Mouse (Mus musculus) urinary bladder, postnatal 14 days (tissue): Measurements from ENCODE around the gene Traf3.

Experiments used
- DNase-seq: peaks from one replicate; pipeline ENCODE4 v3.0.0; 2021; ENCODE audit warnings: low spot score

The Traf3 gene

GRCm38 (mm10) chr12:111153946-111154345, 12.2 kb upstream of the Traf3 start:
- DNase-seq: no peak

GRCm38 (mm10) chr12:111154641-111155040, 11.5 kb upstream of the Traf3 start:
- no peak for DNase-seq

DNA sequence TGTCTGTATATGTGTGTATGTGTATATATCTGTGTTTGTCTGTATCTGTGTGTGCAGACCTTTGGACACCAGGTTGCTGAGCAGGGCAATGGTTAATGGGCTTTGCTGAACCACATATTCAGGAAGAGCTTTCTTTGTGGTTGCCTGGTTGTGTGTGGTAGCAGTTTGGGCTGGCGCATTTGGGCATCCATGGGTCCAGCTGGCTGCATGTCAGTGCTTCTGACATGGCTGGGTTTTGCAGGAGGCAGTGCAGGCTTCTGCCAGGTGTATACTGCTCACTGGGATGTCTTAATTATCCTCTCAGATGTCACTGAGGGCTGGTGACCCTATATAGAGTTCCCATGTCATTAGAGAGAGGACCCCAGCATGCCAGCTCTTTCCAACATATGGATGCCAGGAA, 10.4 kb upstream of the Traf3 start:
- DNase-seq: no peak

- DNase-seq: peak; percentile 21
Observed at GRCm38 (mm10) chr12:111159659-111160428, 6.3 kb upstream of the Traf3 start.

DNA sequence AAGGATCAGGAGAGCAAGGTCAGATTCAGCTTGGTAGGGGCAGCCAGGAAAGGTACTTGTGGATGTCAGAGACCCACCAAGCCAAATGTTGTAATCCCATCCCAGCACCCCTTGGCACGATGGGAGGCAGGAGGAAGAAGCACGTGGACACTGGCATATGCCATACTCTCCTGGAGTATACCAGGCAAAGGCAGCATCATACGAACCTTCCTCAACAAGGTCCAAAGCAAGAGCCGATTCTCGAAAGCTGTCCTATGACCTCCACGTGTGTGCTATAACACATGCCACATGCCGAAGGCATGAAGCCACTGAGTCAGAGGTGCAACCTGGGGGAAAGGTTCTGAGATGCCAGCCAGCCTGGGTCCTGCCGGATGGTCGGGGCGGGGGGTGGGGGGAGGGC, 5.3 kb upstream of the Traf3 start:
- DNase-seq: no peak

DNA sequence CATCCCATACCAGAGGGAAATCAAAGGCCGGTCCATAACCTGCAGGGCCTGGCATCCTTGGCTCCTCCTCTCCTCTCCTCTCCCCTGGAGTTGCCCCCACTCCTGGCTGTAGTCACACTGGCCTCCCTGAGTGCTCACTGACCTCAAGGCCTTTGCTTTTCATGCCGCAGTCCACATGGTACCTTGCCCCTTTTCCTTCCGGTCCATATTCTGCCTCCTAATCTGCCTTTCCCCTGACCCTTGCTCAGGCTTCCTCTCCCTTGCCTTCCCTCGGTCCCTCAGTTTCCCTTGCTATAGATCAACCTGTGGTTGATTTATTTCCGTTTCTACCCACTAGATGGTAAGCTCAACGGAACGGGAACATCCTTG, 4.2 kb upstream of the Traf3 start:
- no peak for DNase-seq

GRCm38 (mm10) chr12:111162312-111163061, 3.7 kb upstream of the Traf3 start:
- no peak for DNase-seq

DNA sequence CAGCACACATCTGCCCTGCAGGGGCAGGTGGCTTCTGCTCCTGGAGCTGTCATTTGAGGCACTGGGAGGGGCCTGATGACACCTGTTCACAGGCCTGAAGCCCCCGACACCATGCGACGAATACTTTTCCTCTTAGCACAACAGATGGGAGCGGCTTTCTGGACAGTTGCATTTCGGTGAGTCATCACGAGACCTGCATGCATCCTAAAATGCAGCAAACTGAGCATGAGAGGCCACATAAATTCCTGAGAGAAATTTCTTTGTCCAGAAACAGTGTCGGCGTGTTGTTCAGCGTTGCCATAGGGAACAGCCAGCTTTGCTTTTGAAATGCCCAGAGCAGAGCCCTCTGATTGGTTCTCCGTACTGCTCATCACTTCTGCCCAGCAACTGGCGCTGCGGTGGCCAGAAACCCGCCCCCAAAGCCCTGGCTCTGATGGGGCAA, 1.8 kb upstream of the Traf3 start:
- DNase-seq: peak; percentile 93

DNA sequence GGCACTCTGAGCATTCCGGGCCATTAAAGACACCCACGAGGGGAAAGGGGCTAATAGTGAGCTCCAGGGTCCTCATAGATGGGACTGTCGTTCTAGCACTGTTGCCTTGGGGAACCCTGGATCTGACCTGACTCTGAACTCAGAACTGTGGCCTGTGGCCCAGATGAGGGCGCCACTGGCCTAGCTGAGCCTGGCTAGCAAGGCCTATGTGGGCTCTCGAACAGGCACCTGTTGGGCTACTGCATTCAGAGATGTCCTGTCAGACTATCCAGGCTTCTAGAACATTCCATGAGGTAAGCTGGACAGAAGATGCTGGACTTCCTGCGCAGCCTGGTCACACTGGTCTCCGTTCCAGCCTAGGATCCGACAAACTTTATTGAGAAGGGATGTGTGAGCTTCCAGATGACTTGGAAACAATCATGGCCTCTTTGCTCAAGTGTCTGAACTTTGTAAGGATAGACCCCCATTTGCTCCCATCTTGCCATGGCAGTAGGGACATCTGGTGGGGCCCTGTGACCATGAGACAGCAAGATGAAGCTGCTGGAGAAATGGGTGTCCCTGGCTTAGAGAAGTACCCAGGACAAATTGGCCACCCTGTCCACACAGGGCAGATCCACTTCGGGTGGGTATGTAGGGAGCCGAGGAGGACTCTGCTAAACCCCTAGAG, 891 bp upstream of the Traf3 start:
- DNase-seq: peak; percentile 20

DNA sequence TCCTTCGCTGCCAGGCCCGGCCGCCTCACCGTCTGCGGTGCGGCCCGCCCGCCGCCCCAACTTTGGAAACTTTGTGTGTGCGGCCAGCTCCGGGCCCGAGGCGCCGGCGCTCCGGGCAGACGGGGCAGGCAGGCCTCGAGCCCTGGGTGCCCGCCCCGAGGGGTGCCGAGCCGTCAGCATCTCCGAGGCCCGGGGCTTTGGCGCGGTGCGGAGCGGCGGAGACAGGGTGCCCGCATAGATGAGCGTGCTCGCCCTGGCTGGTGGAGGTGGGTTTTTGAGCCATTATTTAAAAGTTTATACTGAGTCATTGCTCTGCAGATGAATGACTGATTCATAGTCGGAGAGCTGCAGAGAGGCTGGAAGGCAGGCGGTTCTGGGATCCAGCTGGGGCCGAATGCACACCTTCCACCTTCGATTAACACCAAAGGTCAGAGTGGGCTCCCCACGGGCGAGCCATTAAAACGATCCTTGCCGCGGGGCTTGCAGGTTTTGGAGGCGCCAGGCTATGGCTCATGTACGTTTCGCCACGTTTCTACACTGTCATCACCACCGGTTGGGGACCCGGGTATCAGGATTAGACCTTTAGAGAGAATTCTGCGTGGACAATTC, 615 bp downstream of the Traf3 start:
- DNase-seq: peak; percentile 26

DNA sequence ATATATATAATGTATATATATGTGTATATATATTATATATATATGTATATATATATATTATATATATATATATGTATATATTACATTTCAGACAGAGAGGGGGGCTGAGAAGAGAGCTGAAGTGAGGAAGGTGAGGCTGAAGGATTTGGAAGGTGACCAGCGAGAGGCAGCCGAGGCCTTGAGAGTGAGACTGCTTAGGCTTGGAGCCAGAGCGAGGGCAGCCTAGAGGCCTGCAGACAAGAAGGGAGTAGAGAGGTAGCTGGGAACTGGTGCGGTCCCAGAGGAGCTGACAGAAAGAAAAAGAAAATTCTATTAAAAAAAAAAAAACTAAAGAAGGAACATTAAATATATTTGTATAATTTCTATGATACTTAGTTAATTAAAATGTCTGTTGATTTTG, 2.7 kb downstream of the Traf3 start:
- DNase-seq: no peak

DNA sequence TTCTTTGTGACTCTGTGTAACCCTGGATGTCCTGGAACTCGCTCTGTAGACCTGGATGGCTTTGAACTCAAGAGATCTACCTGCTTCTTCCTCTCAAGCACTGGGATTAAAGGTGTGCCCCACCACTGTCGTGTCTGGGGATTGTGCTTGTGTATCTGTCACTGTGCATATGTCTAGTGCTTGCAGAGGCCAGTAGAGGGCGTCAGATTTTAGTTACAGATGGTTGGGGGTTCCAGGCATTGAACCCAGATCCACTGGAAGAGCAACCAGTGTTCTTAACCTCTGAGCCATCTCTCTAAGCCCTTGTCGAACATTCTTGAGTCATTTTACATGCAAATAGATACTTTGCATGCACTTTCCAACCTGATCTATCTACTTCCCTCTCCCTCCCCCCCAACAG, 12.6 kb downstream of the Traf3 start:
- DNase-seq: no peak

DNA sequence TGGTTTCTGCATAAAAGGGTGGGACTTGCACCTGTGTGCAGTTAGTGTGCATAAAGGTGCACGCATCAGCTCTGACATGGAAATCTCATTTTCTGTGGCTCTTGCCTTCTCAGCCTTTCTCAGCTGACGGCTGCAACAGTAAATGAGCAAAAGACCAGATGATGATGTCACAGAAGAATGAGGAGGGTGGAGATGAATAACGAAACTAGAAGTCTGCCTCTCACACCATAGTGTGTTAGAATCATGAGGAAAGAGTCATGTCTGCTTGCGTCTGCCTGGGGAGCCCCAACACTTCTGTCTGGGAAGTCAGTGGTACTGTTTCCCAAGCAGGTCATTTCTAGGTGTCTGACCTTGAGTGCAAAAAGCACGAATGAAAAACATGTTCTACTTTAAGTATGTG, 15.7 kb downstream of the Traf3 start:
- DNase-seq: no peak

DNA sequence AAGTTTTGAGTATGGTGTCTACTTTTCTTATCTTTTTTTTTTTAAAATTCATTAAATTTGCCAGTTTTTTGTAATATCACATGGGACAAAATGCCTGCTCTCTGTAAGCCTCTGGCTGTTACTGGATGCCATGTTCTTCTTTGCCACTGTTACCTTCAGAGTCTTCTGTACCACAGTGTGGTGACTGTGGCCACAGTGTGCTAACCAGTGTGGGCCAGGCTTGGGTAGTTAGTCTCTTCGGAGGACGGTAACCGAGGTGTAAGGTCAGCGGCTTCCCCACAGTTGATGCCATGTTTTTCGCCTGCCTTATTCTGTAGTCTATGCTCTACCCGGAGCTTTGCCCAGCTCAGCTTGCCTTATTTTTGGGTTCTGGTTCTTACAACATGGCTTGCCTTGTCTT, 16.2 kb downstream of the Traf3 start:
- no peak for DNase-seq

DNA sequence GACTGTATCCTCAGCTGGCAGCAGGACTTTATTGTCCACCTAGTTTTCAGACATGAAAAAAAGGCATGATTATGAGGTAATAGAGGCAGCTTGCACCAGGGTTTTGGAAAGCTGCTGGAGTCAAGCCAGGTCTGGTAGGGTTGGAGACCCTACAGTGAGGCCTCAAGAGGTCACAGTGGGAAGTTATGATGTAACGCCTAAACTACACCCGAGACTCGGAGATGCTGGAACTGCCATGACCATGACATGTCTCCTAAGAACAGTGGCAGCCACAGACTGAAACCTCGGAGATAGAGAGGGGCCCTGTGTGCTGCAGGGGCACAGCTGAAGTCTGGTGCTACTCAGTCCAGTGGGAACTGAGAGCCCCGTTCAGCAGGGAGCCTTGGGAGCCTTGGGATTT, 18.3 kb downstream of the Traf3 start, which contains the start of gene 4930595D18Rik:
Gene 4930595D18Rik (minus strand): TSS at position 16 of the 400 bp plus-strand sequence.
- no peak for DNase-seq

GRCm38 (mm10) chr12:111186986-111187385, 20.8 kb downstream of the Traf3 start:
- no peak for DNase-seq

- no peak for DNase-seq
Observed at GRCm38 (mm10) chr12:111188295-111188694, 22.1 kb downstream of the Traf3 start.

DNA sequence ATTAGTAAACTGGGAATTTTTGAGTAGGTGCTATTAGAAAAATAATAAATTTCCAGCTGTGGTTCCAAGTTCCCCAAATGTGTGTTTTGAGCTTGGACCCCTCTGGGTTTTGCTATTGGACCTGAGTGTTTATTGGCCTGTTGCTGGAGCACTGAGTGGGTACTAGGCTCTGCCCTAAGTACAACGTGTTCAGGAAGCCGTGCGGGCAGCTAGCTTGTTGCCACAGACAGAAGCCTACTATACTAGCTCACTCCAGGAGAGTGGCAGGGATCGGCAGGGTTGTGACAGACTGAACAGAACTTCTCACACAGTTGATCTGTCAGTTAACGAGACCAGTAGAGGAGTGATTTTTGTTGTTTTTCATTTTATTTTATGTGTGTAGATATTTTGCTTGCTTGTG, 24.2 kb downstream of the Traf3 start:
- no peak for DNase-seq

- DNase-seq: no peak
Observed at GRCm38 (mm10) chr12:111190891-111191290, 24.7 kb downstream of the Traf3 start.

GRCm38 (mm10) chr12:111192777-111193176, 26.6 kb downstream of the Traf3 start:
- no peak for DNase-seq

GRCm38 (mm10) chr12:111193331-111193730, 27.2 kb downstream of the Traf3 start:
- no peak for DNase-seq

GRCm38 (mm10) chr12:111196548-111196947, 30.4 kb downstream of the Traf3 start:
- DNase-seq: no peak
